Mouse (Mus musculus): ENCODE data around the gene Pigk. TPM values are rescaled to one million over a fixed set of nuclear protein-coding genes. Genes with fewer than 3 reads are reported as not detected.

Gene Pigk
- polyA plus RNA-seq, 1 experiment from 2014 or later = 44.3 TPM

GRCm38 (mm10) chr3:152956038-152956437 is 242.1 kb downstream of the Pigk start:
- H3K27ac ChIP-seq (replicated peaks in 1 of 2; ENCODE audit: control insufficient read depth in 1 of 2, insufficient read depth in 1 of 2, low read depth in 2 of 2, low read length in 2 of 2) = no peak overlapping the region
- no peak overlapping the region for H3K4me3 ChIP-seq (ENCODE audit: control insufficient read depth in 1 of 2, insufficient read depth in 1 of 2, low read depth in 1 of 2, low read length in 2 of 2)
- no peak overlapping the region for H3K4me2 ChIP-seq (ENCODE audit: low read length)
- no peak for ATAC-seq (ENCODE audit: insufficient number of reproducible peaks, insufficient read depth, low FRiP score, low read depth)
- H3K36me3 ChIP-seq (ENCODE audit: control insufficient read depth, insufficient read depth, low read length) = no peaks in the 10 kb centered on the region
- H3K9me3 ChIP-seq (ENCODE audit: control insufficient read depth, low read length) = peaks cover under 1% of the 10 kb centered on the region; the same call in 1 of the 2 replicates
- H3K4me1 ChIP-seq (ENCODE audit: control insufficient read depth in 2 of 2, insufficient read depth in 2 of 2, low read length in 2 of 2) = no peaks in the 10 kb centered on the region
- WGBS = 53% methylated on average over 5 of the region's 5 CpGs
- H3K9ac ChIP-seq (ENCODE audit: low read length) = no peak overlapping the region
- no peaks in the 10 kb centered on the region for H3K27me3 ChIP-seq (ENCODE audit: control insufficient read depth, insufficient read depth, low read length)

GRCm38 (mm10) chr3:152956771-152957170 is 242.9 kb downstream of the Pigk start:
- Histone ChIP-seq H3K27ac (replicated peaks in 1 of 2; ENCODE audit: control insufficient read depth in 1 of 2, insufficient read depth in 1 of 2, low read depth in 2 of 2, low read length in 2 of 2) (no peak overlapping the region), H3K9ac (ENCODE audit: low read length) (no peak overlapping the region), H3K27me3 (ENCODE audit: control insufficient read depth, insufficient read depth, low read length) (no peaks in the 10 kb centered on the region), H3K9me3 (ENCODE audit: control insufficient read depth, low read length) (no peaks in the 10 kb centered on the region), H3K4me1 (ENCODE audit: control insufficient read depth in 2 of 2, insufficient read depth in 2 of 2, low read length in 2 of 2) (no peaks in the 10 kb centered on the region), H3K4me3 (ENCODE audit: control insufficient read depth in 1 of 2, insufficient read depth in 1 of 2, low read depth in 1 of 2, low read length in 2 of 2) (no peak overlapping the region), H3K36me3 (ENCODE audit: control insufficient read depth, insufficient read depth, low read length) (no peaks in the 10 kb centered on the region), H3K4me2 (ENCODE audit: low read length) (no peak overlapping the region)
- ATAC-seq (ENCODE audit: insufficient number of reproducible peaks, insufficient read depth, low FRiP score, low read depth) = no peak
- WGBS = 64% methylated on average over 4 of the region's 4 CpGs

- 54% methylated on average over 11 of the region's 11 CpGs for WGBS
- no peaks in the 10 kb centered on the region for H3K36me3 ChIP-seq (ENCODE audit: control insufficient read depth, insufficient read depth, low read length)
- no peak overlapping the region for H3K9ac ChIP-seq (ENCODE audit: low read length)
- no peak overlapping the region for H3K4me2 ChIP-seq (ENCODE audit: low read length)
- no peak for ATAC-seq (ENCODE audit: insufficient number of reproducible peaks, insufficient read depth, low FRiP score, low read depth)
- no peak overlapping the region for H3K4me3 ChIP-seq (ENCODE audit: control insufficient read depth in 1 of 2, insufficient read depth in 1 of 2, low read depth in 1 of 2, low read length in 2 of 2)
- no peaks in the 10 kb centered on the region for H3K9me3 ChIP-seq (ENCODE audit: control insufficient read depth, low read length)
- no peak overlapping the region for H3K27ac ChIP-seq (replicated peaks in 1 of 2; ENCODE audit: control insufficient read depth in 1 of 2, insufficient read depth in 1 of 2, low read depth in 2 of 2, low read length in 2 of 2)
- no peaks in the 10 kb centered on the region for H3K4me1 ChIP-seq (ENCODE audit: control insufficient read depth in 2 of 2, insufficient read depth in 2 of 2, low read length in 2 of 2)
- H3K27me3 ChIP-seq (ENCODE audit: control insufficient read depth, insufficient read depth, low read length) = no peaks in the 10 kb centered on the region
These were observed 244.7 kb downstream of the Pigk start for GRCm38 (mm10) chr3:152958358-152959150.

- WGBS = 69% methylated on average over 10 of the region's 10 CpGs
- ATAC-seq (ENCODE audit: insufficient number of reproducible peaks, insufficient read depth, low FRiP score, low read depth) = no peak
- Histone ChIP-seq H3K4me1 (ENCODE audit: control insufficient read depth in 2 of 2, insufficient read depth in 2 of 2, low read length in 2 of 2) (no peaks in the 10 kb centered on the region), H3K27me3 (ENCODE audit: control insufficient read depth, insufficient read depth, low read length) (no peaks in the 10 kb centered on the region), H3K27ac (replicated peaks in 1 of 2; ENCODE audit: control insufficient read depth in 1 of 2, insufficient read depth in 1 of 2, low read depth in 2 of 2, low read length in 2 of 2) (no peak overlapping the region), H3K9me3 (ENCODE audit: control insufficient read depth, low read length) (no peaks in the 10 kb centered on the region), H3K36me3 (ENCODE audit: control insufficient read depth, insufficient read depth, low read length) (no peaks in the 10 kb centered on the region), H3K9ac (ENCODE audit: low read length) (no peak overlapping the region), H3K4me2 (ENCODE audit: low read length) (no peak overlapping the region), H3K4me3 (ENCODE audit: control insufficient read depth in 1 of 2, insufficient read depth in 1 of 2, low read depth in 1 of 2, low read length in 2 of 2) (no peak overlapping the region)
These were observed 248.0 kb downstream of the Pigk start for GRCm38 (mm10) chr3:152961855-152962376.

- Histone ChIP-seq H3K4me2 (ENCODE audit: low read length) (no peak overlapping the region), H3K36me3 (ENCODE audit: control insufficient read depth, insufficient read depth, low read length) (no peaks in the 10 kb centered on the region), H3K27ac (replicated peaks in 1 of 2; ENCODE audit: control insufficient read depth in 1 of 2, insufficient read depth in 1 of 2, low read depth in 2 of 2, low read length in 2 of 2) (no peak overlapping the region), H3K9ac (ENCODE audit: low read length) (no peak overlapping the region), H3K4me3 (ENCODE audit: control insufficient read depth in 1 of 2, insufficient read depth in 1 of 2, low read depth in 1 of 2, low read length in 2 of 2) (no peak overlapping the region), H3K4me1 (ENCODE audit: control insufficient read depth in 2 of 2, insufficient read depth in 2 of 2, low read length in 2 of 2) (no peaks in the 10 kb centered on the region), H3K27me3 (ENCODE audit: control insufficient read depth, insufficient read depth, low read length) (no peaks in the 10 kb centered on the region; the same call in 1 of the 2 replicates), H3K9me3 (ENCODE audit: control insufficient read depth, low read length) (no peaks in the 10 kb centered on the region)
- no peak for ATAC-seq (ENCODE audit: insufficient number of reproducible peaks, insufficient read depth, low FRiP score, low read depth)
- 66% methylated on average over 16 of the region's 16 CpGs for WGBS
These were observed 256.0 kb downstream of the Pigk start for GRCm38 (mm10) chr3:152969774-152970347.

- 68% methylated on average over 4 of the region's 4 CpGs for WGBS
- no peak for ATAC-seq (ENCODE audit: insufficient number of reproducible peaks, insufficient read depth, low FRiP score, low read depth)
- H3K4me2 ChIP-seq (ENCODE audit: low read length) = no peak overlapping the region
These were observed 257.5 kb downstream of the Pigk start for GRCm38 (mm10) chr3:152971373-152971772.

GRCm38 (mm10) chr3:152979481-152980092 is 265.7 kb downstream of the Pigk start:
- Histone ChIP-seq H3K27ac (replicated peaks in 1 of 2; ENCODE audit: control insufficient read depth in 1 of 2, insufficient read depth in 1 of 2, low read depth in 2 of 2, low read length in 2 of 2) (no peak overlapping the region), H3K9me3 (ENCODE audit: control insufficient read depth, low read length) (no peaks in the 10 kb centered on the region), H3K27me3 (ENCODE audit: control insufficient read depth, insufficient read depth, low read length) (peaks cover 37% of the 10 kb centered on the region), H3K36me3 (ENCODE audit: control insufficient read depth, insufficient read depth, low read length) (no peaks in the 10 kb centered on the region), H3K9ac (ENCODE audit: low read length) (no peak overlapping the region), H3K4me2 (ENCODE audit: low read length) (no peak overlapping the region), H3K4me1 (ENCODE audit: control insufficient read depth in 2 of 2, insufficient read depth in 2 of 2, low read length in 2 of 2) (peaks cover 2 to 13% of the 10 kb centered on the region in 2 experiments; a peak in 3 of 4 replicates), H3K4me3 (ENCODE audit: control insufficient read depth in 1 of 2, insufficient read depth in 1 of 2, low read depth in 1 of 2, low read length in 2 of 2) (no peak overlapping the region)
- ATAC-seq (ENCODE audit: insufficient number of reproducible peaks, insufficient read depth, low FRiP score, low read depth) = no peak
- 41% methylated on average over 11 of the region's 11 CpGs for WGBS

More at GRCm38 (mm10) chr3:152971373-152971772, 257.5 kb downstream of the Pigk start:
- no peaks in the 10 kb centered on the region; the same call in 1 of the 2 replicates for H3K27me3 ChIP-seq (ENCODE audit: control insufficient read depth, insufficient read depth, low read length)
- no peak overlapping the region for H3K4me3 ChIP-seq (ENCODE audit: control insufficient read depth in 1 of 2, insufficient read depth in 1 of 2, low read depth in 1 of 2, low read length in 2 of 2)
- H3K36me3 ChIP-seq (ENCODE audit: control insufficient read depth, insufficient read depth, low read length) = no peaks in the 10 kb centered on the region
- H3K4me1 ChIP-seq (ENCODE audit: control insufficient read depth in 2 of 2, insufficient read depth in 2 of 2, low read length in 2 of 2) = no peaks in the 10 kb centered on the region
- H3K9me3 ChIP-seq (ENCODE audit: control insufficient read depth, low read length) = no peaks in the 10 kb centered on the region
- no peak overlapping the region for H3K9ac ChIP-seq (ENCODE audit: low read length)
- no peak overlapping the region for H3K27ac ChIP-seq (replicated peaks in 1 of 2; ENCODE audit: control insufficient read depth in 1 of 2, insufficient read depth in 1 of 2, low read depth in 2 of 2, low read length in 2 of 2)
